Comparison of ENCODE assay signal across 8 mouse cellular contexts in the genomic region with DNA sequence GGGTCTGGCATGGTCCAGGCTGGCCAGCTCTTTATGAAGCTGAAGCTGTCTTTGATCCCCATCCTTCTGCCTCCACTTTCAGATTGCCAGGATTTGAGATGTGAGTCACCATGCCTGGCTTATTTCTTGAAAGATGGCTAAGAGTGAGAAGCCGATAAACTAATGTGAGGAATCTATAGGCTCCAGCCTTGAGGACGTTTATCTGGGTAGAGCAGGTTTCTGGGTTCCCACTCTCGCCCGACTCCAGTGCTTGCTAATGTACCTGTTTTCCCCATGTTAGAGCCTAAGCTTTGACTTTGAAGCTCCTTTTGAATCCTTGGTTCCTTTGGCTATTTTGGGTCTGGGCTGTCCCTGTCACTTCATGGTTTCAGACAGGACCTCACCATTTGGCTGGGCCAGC. TPM values are rescaled to one million over a fixed set of nuclear protein-coding genes. Genes with fewer than 3 reads are reported as not detected.
DNase-seq lines count a peak whose midpoint lies in the region; ATAC-seq lines count a peak whose summit lies in the region.

No protein-coding gene starts in this region.

- H3K4me1 ChIP-seq in heart, embryonic 12.5 days (replicated peaks), result peaks cover 18% of the 10 kb centered on the region
- H3K4me1 ChIP-seq in brown adipose tissue, adult 24 weeks (ENCODE audit: control insufficient read depth, insufficient read depth, insufficient read length, low read length), result peaks cover 9% of the 10 kb centered on the region
- peaks cover 33% of the 10 kb centered on the region for H3K4me1 ChIP-seq in hindbrain, embryonic 13.5 days (replicated peaks)
- peaks cover 37% of the 10 kb centered on the region for H3K4me1 ChIP-seq in midbrain, embryonic 13.5 days (replicated peaks)

- H3K9me3 ChIP-seq in heart, embryonic 12.5 days (replicated peaks), result no peaks in the 10 kb centered on the region
- H3K9me3 ChIP-seq in hindbrain, embryonic 13.5 days, result no peaks in the 10 kb centered on the region
- H3K9me3 ChIP-seq in midbrain, embryonic 13.5 days, result no peaks in the 10 kb centered on the region

- 43% methylated on average over 4 of the region's 4 CpGs for WGBS in heart, embryonic 12.5 days
- 76% methylated on average over 4 of the region's 4 CpGs for WGBS in hindbrain, embryonic 13.5 days
- WGBS in midbrain, embryonic 13.5 days, result 78% methylated on average over 4 of the region's 4 CpGs

- peak overlapping the region; percentile 85 for H3K4me2 ChIP-seq in heart, embryonic 12.5 days
- H3K4me2 ChIP-seq in hindbrain, embryonic 13.5 days, result peak overlapping the region; percentile 95
- H3K4me2 ChIP-seq in midbrain, embryonic 13.5 days (replicated peaks), result peak overlapping the region; percentile 96

- peaks cover 14% of the 10 kb centered on the region for H3K36me3 ChIP-seq in heart, embryonic 12.5 days
- H3K36me3 ChIP-seq in hindbrain, embryonic 13.5 days, result peaks cover 14% of the 10 kb centered on the region
- H3K36me3 ChIP-seq in midbrain, embryonic 13.5 days, result peaks cover 14% of the 10 kb centered on the region

- H3K4me3 ChIP-seq in heart, embryonic 12.5 days, result peak overlapping the region; percentile 79
- peak overlapping the region; percentile 97 for H3K4me3 ChIP-seq in brown adipose tissue, adult 24 weeks (ENCODE audit: insufficient read depth, low read depth, low read length)
- peak overlapping the region; percentile 100 for H3K4me3 ChIP-seq in hindbrain, embryonic 13.5 days
- peak overlapping the region; percentile 100 for H3K4me3 ChIP-seq in midbrain, embryonic 13.5 days (replicated peaks)

- no peaks in the 10 kb centered on the region for H3K27me3 ChIP-seq in heart, embryonic 12.5 days (replicated peaks)
- H3K27me3 ChIP-seq in hindbrain, embryonic 13.5 days, result no peaks in the 10 kb centered on the region
- H3K27me3 ChIP-seq in midbrain, embryonic 13.5 days, result no peaks in the 10 kb centered on the region

- peak overlapping the region; percentile 85 for H3K9ac ChIP-seq in heart, embryonic 12.5 days
- peak overlapping the region; percentile 99 for H3K9ac ChIP-seq in hindbrain, embryonic 13.5 days
- H3K9ac ChIP-seq in midbrain, embryonic 13.5 days (replicated peaks), result peak overlapping the region; percentile 99

- H3K27ac ChIP-seq in heart, embryonic 12.5 days (ENCODE audit: poor library complexity, severe bottlenecking), result no peak overlapping the region
- no peak overlapping the region for H3K27ac ChIP-seq in brown adipose tissue, adult 24 weeks (replicated peaks; ENCODE audit: low read depth, low read length)
- no peak overlapping the region for H3K27ac ChIP-seq in hindbrain, embryonic 13.5 days
- no peak overlapping the region for H3K27ac ChIP-seq in midbrain, embryonic 13.5 days

- no peak for ATAC-seq in heart, embryonic 12.5 days (ENCODE audit: insufficient number of reproducible peaks, low FRiP score)
- no peak for ATAC-seq in hindbrain, embryonic 13.5 days (ENCODE audit: low FRiP score)
- no peak for ATAC-seq in midbrain, embryonic 13.5 days

- DNase-seq in heart, adult 9 months (ENCODE audit: low spot score in 2 of 2), result no peak
- DNase-seq in thymus, postnatal 25 days, result no peak
- DNase-seq in retina, embryonic 14.5 days (ENCODE audit: low spot score), result no peak
- DNase-seq in embryo, embryonic 10.5 days (ENCODE audit: low spot score), result no peak

RNA-seq across cellular contexts. Expression of gene Eif3b, which starts 1.5 kb away (rescaled TPM):
- 128 and 138 TPM in 2 replicates for polyA plus RNA-seq in heart, embryonic 12.5 days (2016; fragmentation: Nextera tagmentation; extraction: Ambion mirVana)
- 75.9 and 78.3 TPM in 2 replicates for polyA plus RNA-seq in brown adipose tissue, adult 24 weeks (2012; ENCODE audit: insufficient read depth, insufficient read length, missing spikeins)
- polyA plus RNA-seq in hindbrain, embryonic 13.5 days (2015; fragmentation: Nextera tagmentation; extraction: Ambion mirVana), result 79.3 and 81.7 TPM in 2 replicates
- polyA plus RNA-seq in midbrain, embryonic 13.5 days (2015; fragmentation: Nextera tagmentation; extraction: Ambion mirVana), result 71.4 and 92.6 TPM in 2 replicates

RNA-seq across cellular contexts. Expression of gene Gm4869, which starts 24.8 kb away (rescaled TPM):
- 0.06 TPM in 1 of 2 replicates, not detected in the other for polyA plus RNA-seq in heart, embryonic 12.5 days (2016; fragmentation: Nextera tagmentation; extraction: Ambion mirVana)
- polyA plus RNA-seq in brown adipose tissue, adult 24 weeks (2012; ENCODE audit: insufficient read depth, insufficient read length, missing spikeins), result not detected in 2 replicates
- polyA plus RNA-seq in hindbrain, embryonic 13.5 days (2015; fragmentation: Nextera tagmentation; extraction: Ambion mirVana), result not detected in 2 replicates
- polyA plus RNA-seq in midbrain, embryonic 13.5 days (2015; fragmentation: Nextera tagmentation; extraction: Ambion mirVana), result not detected in 2 replicates

RNA-seq across cellular contexts. Expression of gene Snx8, which starts 31.6 kb away (rescaled TPM):
- polyA plus RNA-seq in heart, embryonic 12.5 days (2016; fragmentation: Nextera tagmentation; extraction: Ambion mirVana), result 15.2 and 16.5 TPM in 2 replicates
- polyA plus RNA-seq in brown adipose tissue, adult 24 weeks (2012; ENCODE audit: insufficient read depth, insufficient read length, missing spikeins), result 5.5 and 8.9 TPM in 2 replicates
- 25.7 and 26.3 TPM in 2 replicates for polyA plus RNA-seq in hindbrain, embryonic 13.5 days (2015; fragmentation: Nextera tagmentation; extraction: Ambion mirVana)
- polyA plus RNA-seq in midbrain, embryonic 13.5 days (2015; fragmentation: Nextera tagmentation; extraction: Ambion mirVana), result 25.2 and 26.4 TPM in 2 replicates
